Mouse (Mus musculus) intestine, embryonic 14.5 days (tissue): ENCODE results near the gene Cxcr5. TPM values are rescaled to one million over a fixed set of nuclear protein-coding genes. Genes with fewer than 3 reads are reported as not detected.
A peak's percentile ranks its signal among the peaks of the same experiment; 100 is the strongest.

Experiments used
- ATAC-seq: fragments of 200-750 bp; cut with Nextera tagmentation; replicated peaks from 2 replicates; pipeline ENCODE4 v1.8.0; 2017; ENCODE audit warnings: low read depth, moderate number of reproducible peaks, moderate TSS enrichment, moderate library complexity; ENCODE audit not compliant: low FRiP score, low TSS enrichment
- DNase-seq: peaks from one replicate; pipeline ENCODE4 v3.0.0-alpha.2; 2018; ENCODE audit warnings: low spot score
- H3K27ac ChIP-seq: fragments of 300-500 bp; sonication (generic); 2 replicates; pipeline ENCODE4 v1.5.1; 2014; ENCODE audit warnings: low read depth, mild to moderate bottlenecking, control low read depth
- H3K27me3 ChIP-seq: fragments of 300-500 bp; sonication (generic); replicated peaks from 2 replicates; pipeline ENCODE4 v1.6.1; 2014; ENCODE audit warnings: low read length, control low read depth; ENCODE audit not compliant: control insufficient read depth, insufficient read depth
- H3K36me3 ChIP-seq: fragments of 300-500 bp; sonication (generic); 2 replicates; pipeline ENCODE4 v1.6.1; 2014; ENCODE audit warnings: low read length, control low read depth; ENCODE audit not compliant: control insufficient read depth, insufficient read depth
- H3K4me1 ChIP-seq: fragments of 300-500 bp; sonication (generic); replicated peaks from 2 replicates; pipeline ENCODE4 v1.6.1; 2014; ENCODE audit warnings: low read length, control low read depth, mixed read lengths; ENCODE audit not compliant: control insufficient read depth, insufficient read depth
- H3K4me2 ChIP-seq: fragments of 300-500 bp; sonication (generic); 2 replicates; pipeline ENCODE4 v1.6.1; 2014; ENCODE audit warnings: low read length
- H3K4me3 ChIP-seq: fragments of 300-500 bp; sonication (generic); 2 replicates; pipeline ENCODE4 v1.5.1; 2014; ENCODE audit warnings: low read depth, low read length, control low read depth, mixed read lengths
- H3K9ac ChIP-seq: fragments of 300-500 bp; sonication (generic); 2 replicates; pipeline ENCODE4 v1.6.1; 2014; ENCODE audit warnings: mild to moderate bottlenecking, low read length
- H3K9me3 ChIP-seq: fragments of 300-500 bp; sonication (generic); 2 replicates; pipeline ENCODE4 v1.6.1; 2016; ENCODE audit warnings: low read length, control low read depth; ENCODE audit not compliant: control insufficient read depth
- WGBS: fragments of 180-500 bp; shearing (Covaris S2); extraction: QIAGEN DNeasy Blood & Tissue Kit; methylation state at CpG from one replicate; pipeline ENCODE4 v1.1.7; 2014; 5-methylcytosine and 5-hydroxymethylcytosine counted together
- polyA plus RNA-seq: library from polyadenylated mRNA; unstranded; fragments of >200 nt; fragmentation: Nextera tagmentation; extraction: Ambion mirVana; gene quantifications from 2 replicates; pipeline ENCODE4 v1.2.1, GENCODE M21; 2014

Cxcr5 gene
- polyA plus RNA-seq, 1 experiment from 2014 or later, result 0.89 TPM

GRCm38 (mm10) chr9:44602766-44603165 lies 41.1 kb upstream of the Cxcr5 start:
- no peak for ATAC-seq
- peak overlapping the region; percentile 25 for H3K9ac ChIP-seq
- H3K4me3 ChIP-seq, result peak overlapping the region; percentile 100; the same call in 1 of the 2 replicates

GRCm38 (mm10) chr9:44600801-44601200 lies 39.1 kb upstream of the Cxcr5 start:
- ATAC-seq, result no peak
- H3K36me3 ChIP-seq, result 0 out of 2 replicates have a peak, but pooled peaks cover 3% of the 10 kb centered on the region
- H3K4me1 ChIP-seq, result peaks cover 23% of the 10 kb centered on the region
- no peak overlapping the region for H3K9ac ChIP-seq
- no peak overlapping the region for H3K4me3 ChIP-seq
- H3K4me2 ChIP-seq, result no peak overlapping the region
- 85% methylated on average over 6 of the region's 6 CpGs for WGBS
- no peaks in the 10 kb centered on the region for H3K9me3 ChIP-seq
- no peaks in the 10 kb centered on the region for H3K27me3 ChIP-seq
- H3K27ac ChIP-seq, result no peak overlapping the region
- peak; percentile 6 for DNase-seq

More at GRCm38 (mm10) chr9:44602766-44603165, 41.1 kb upstream of the Cxcr5 start:
- WGBS, result 71% methylated on average over 6 of the region's 6 CpGs
- Histone ChIP-seq H3K27me3 (no peaks in the 10 kb centered on the region), H3K9me3 (no peaks in the 10 kb centered on the region), H3K27ac (0 out of 2 replicates have a peak overlapping the region, but pooled peaks have one; percentile 99), H3K36me3 (peaks cover 12% of the 10 kb centered on the region), H3K4me1 (peaks cover 40% of the 10 kb centered on the region), H3K4me2 (peak overlapping the region; percentile 76)
- no peak for DNase-seq

- ATAC-seq (no peak), DNase-seq (no peak)
- H3K9me3 ChIP-seq, result no peaks in the 10 kb centered on the region
- H3K4me1 ChIP-seq, result peaks cover 23% of the 10 kb centered on the region
- peak overlapping the region; percentile 45; the same call in 1 of the 2 replicates for H3K4me2 ChIP-seq
- H3K36me3 ChIP-seq, result 0 out of 2 replicates have a peak, but pooled peaks cover 3% of the 10 kb centered on the region
- no peak overlapping the region for H3K9ac ChIP-seq
- no peak overlapping the region for H3K4me3 ChIP-seq
- 29% methylated on average over 6 of the region's 6 CpGs for WGBS
- no peaks in the 10 kb centered on the region for H3K27me3 ChIP-seq
- H3K27ac ChIP-seq, result no peak overlapping the region
Observed at GRCm38 (mm10) chr9:44599616-44600015, 37.9 kb upstream of the Cxcr5 start.

GRCm38 (mm10) chr9:44598899-44599495 lies 37.3 kb upstream of the Cxcr5 start:
- Histone ChIP-seq H3K9me3 (no peaks in the 10 kb centered on the region), H3K4me1 (peaks cover 23% of the 10 kb centered on the region), H3K36me3 (0 out of 2 replicates have a peak, but pooled peaks cover 3% of the 10 kb centered on the region), H3K4me3 (peak overlapping the region; percentile 6; the same call in 1 of the 2 replicates), H3K27me3 (no peaks in the 10 kb centered on the region), H3K9ac (peak overlapping the region; percentile 27; the same call in 1 of the 2 replicates), H3K27ac (no peak overlapping the region; the same call in 1 of the 2 replicates), H3K4me2 (peak overlapping the region; percentile 45)
- 0 out of 2 replicates have a peak, but pooled peaks have one; percentile 32 for ATAC-seq
- DNase-seq, result peak; percentile 78
- 5% methylated on average over 18 of the region's 18 CpGs for WGBS

GRCm38 (mm10) chr9:44597742-44598141 lies 36.1 kb upstream of the Cxcr5 start:
- Histone ChIP-seq H3K9ac (no peak overlapping the region), H3K4me3 (no peak overlapping the region), H3K36me3 (0 out of 2 replicates have a peak, but pooled peaks cover 3% of the 10 kb centered on the region), H3K27ac (no peak overlapping the region), H3K4me1 (peaks cover 19% of the 10 kb centered on the region), H3K9me3 (no peaks in the 10 kb centered on the region), H3K4me2 (no peak overlapping the region), H3K27me3 (no peaks in the 10 kb centered on the region)
- ATAC-seq (no peak), DNase-seq (peak; percentile 45)
- 92% methylated on average over 2 of the region's 2 CpGs for WGBS

GRCm38 (mm10) chr9:44595537-44595930 lies 33.9 kb upstream of the Cxcr5 start:
- no peak overlapping the region for H3K27ac ChIP-seq
- no peak for ATAC-seq
- H3K4me3 ChIP-seq, result no peak overlapping the region
- no peaks in the 10 kb centered on the region for H3K36me3 ChIP-seq
- DNase-seq, result no peak
- WGBS, result 80% methylated on average over 1 of the region's 1 CpGs
- H3K9ac ChIP-seq, result no peak overlapping the region
- H3K9me3 ChIP-seq, result no peaks in the 10 kb centered on the region
- H3K4me2 ChIP-seq, result no peak overlapping the region
- H3K27me3 ChIP-seq, result no peaks in the 10 kb centered on the region
- H3K4me1 ChIP-seq, result peaks cover 18% of the 10 kb centered on the region

GRCm38 (mm10) chr9:44594901-44595536 lies 33.3 kb upstream of the Cxcr5 start:
- peaks cover 16% of the 10 kb centered on the region for H3K4me1 ChIP-seq
- no peak overlapping the region for H3K9ac ChIP-seq
- WGBS, result 70% methylated on average over 9 of the region's 9 CpGs
- no peak overlapping the region for H3K4me3 ChIP-seq
- H3K4me2 ChIP-seq, result no peak overlapping the region
- ATAC-seq (no peak), DNase-seq (peak; percentile 45)
- no peaks in the 10 kb centered on the region for H3K27me3 ChIP-seq
- no peak overlapping the region for H3K27ac ChIP-seq
- no peaks in the 10 kb centered on the region for H3K36me3 ChIP-seq
- no peaks in the 10 kb centered on the region for H3K9me3 ChIP-seq

GRCm38 (mm10) chr9:44593886-44594285 lies 32.2 kb upstream of the Cxcr5 start:
- H3K9ac ChIP-seq, result no peak overlapping the region
- H3K4me3 ChIP-seq, result no peak overlapping the region
- no peak overlapping the region for H3K27ac ChIP-seq
- no peaks in the 10 kb centered on the region for H3K9me3 ChIP-seq
- no peaks in the 10 kb centered on the region for H3K27me3 ChIP-seq
- WGBS, result 81% methylated on average over 4 of the region's 4 CpGs
- no peak overlapping the region for H3K4me2 ChIP-seq
- DNase-seq (no peak), ATAC-seq (no peak)
- H3K4me1 ChIP-seq, result peaks cover 5% of the 10 kb centered on the region; the same call in 1 of the 2 replicates
- no peaks in the 10 kb centered on the region for H3K36me3 ChIP-seq
